Mouse (Mus musculus) heart, adult 18-20 months (tissue): ENCODE data around the gene Zfp697. TPM values are rescaled to one million over a fixed set of nuclear protein-coding genes. Genes with fewer than 3 reads are reported as not detected.

ENCODE experiments used
- DNase-seq, 2 experiments: peaks; one replicate each; pipeline ENCODE4 v3.0.0; 2021 to 2022; ENCODE audit warnings: mixed read lengths in 1 of 2
- long read RNA-seq, 2 experiments: library from polyadenylated mRNA; stranded (forward); transcript quantifications; one replicate each; pipeline ENCODE4 v2.0.0; 2021
- total RNA-seq, 2 experiments: library from RNA; stranded (reverse); gene quantifications; 2 replicates each; pipeline ENCODE4 v1.2.3; 2021

Zfp697 gene
- total RNA-seq = 1 to 10 TPM; 5.9 to 7.3 TPM
- long read RNA-seq, experiment 1, partial matches to known transcripts = 0 of 8 reads
- long read RNA-seq, experiment 1, other reads (novel, unspliced or antisense) = 7 of 8 reads
- long read RNA-seq, experiment 2, partial matches to known transcripts = 0 of 1 reads
- long read RNA-seq, experiment 2, other reads (novel, unspliced or antisense) = 1 of 1 reads

DNA sequence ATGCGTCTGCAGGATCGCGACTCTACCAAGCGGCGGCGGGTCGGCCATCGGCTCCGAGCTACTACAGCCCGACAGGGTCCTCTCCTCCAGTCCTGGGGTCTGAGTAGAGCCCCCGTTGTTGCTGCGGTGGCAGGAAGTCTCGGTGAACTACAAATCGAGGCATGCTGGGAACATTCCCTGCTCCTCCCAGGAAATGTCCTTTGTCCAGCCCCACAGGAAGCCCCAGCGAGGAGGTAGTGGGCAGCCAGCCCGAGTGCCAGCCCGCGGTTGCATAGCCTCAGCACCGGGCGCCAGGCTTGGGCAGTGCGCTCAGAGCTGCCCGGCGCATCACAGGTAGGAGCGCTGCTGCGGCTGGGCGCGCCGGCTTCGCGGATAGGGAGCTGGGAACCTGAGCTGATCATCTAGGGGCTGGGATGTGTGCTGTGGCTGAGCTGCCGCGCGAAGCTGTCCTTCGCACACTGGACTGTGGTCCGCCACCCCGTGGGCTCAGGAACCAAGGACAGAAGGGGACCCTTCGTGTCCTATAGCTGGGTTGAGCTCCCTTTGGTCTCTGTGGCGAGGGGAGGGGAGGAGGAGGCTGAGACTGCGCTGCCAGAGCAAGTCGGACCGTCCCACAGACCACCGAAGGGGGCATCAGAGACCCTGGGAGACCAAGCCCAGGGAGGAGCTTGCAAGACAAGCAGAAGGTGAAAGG, at the start of gene Zfp697:
TSS of gene Zfp697 (plus strand) at position 216 of the 694 bp plus-strand sequence.
- peak; percentile 87 for DNase-seq

DNA sequence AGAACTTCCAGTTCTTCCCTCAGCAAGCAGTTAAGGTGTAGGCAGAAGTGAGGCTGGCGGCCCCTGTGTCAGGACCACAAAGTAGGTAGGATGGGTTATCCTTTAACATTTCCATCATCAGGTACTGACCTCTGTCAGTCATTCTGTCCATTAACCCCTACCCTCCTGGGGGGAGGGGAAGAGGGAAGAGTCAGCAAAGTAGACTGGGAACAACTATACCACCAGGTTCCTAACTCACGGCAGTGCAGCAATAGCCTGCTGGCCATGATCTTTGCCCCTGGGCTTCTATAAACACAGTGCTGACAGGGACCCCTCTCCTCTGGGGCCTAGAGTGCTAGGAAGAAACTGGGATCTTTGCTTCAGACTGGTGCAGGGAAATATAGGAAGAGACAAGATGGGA, 48.3 kb upstream of the Zfp697 start:
- no peak for DNase-seq

DNA sequence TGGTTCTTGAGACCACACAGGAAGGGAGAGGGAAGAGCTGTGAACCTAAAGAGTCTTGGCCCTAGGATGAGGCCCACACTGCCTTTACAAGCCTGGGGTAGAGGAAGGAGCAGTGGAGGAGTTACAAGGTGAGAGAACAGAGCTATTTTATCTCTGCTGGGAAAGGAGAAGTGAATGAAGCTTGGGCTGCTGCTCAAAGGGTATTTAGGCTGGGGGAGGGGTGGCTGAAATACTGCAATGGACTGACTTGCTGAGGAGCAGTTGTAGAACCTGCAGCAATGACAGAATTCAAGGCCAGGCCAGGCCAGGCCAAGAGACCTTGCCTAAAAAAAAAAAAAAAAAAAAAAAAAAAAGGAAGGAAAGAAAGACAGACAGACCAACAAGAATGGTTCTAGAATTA, 46.9 kb upstream of the Zfp697 start:
- DNase-seq = no peak

DNA sequence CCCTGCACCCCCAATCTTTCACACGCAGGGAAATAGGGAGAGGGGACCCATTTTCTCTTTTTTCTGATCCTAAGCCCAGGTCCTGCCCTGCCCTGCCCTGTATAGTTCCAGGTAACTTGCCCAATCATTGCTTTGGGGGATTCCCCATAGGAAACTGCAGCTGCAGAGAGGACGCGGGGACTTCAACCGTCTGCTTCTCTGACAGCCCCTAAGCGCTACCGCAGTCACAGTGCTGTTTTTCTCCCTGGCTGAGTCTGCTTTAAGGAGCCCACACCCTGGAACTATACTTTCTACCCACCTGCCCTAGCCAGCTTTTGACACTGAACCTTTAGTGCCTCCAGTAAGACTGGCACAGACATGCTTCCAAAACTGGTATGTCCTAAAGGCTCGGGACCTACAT, 46.4 kb upstream of the Zfp697 start:
- no peak for DNase-seq

DNA sequence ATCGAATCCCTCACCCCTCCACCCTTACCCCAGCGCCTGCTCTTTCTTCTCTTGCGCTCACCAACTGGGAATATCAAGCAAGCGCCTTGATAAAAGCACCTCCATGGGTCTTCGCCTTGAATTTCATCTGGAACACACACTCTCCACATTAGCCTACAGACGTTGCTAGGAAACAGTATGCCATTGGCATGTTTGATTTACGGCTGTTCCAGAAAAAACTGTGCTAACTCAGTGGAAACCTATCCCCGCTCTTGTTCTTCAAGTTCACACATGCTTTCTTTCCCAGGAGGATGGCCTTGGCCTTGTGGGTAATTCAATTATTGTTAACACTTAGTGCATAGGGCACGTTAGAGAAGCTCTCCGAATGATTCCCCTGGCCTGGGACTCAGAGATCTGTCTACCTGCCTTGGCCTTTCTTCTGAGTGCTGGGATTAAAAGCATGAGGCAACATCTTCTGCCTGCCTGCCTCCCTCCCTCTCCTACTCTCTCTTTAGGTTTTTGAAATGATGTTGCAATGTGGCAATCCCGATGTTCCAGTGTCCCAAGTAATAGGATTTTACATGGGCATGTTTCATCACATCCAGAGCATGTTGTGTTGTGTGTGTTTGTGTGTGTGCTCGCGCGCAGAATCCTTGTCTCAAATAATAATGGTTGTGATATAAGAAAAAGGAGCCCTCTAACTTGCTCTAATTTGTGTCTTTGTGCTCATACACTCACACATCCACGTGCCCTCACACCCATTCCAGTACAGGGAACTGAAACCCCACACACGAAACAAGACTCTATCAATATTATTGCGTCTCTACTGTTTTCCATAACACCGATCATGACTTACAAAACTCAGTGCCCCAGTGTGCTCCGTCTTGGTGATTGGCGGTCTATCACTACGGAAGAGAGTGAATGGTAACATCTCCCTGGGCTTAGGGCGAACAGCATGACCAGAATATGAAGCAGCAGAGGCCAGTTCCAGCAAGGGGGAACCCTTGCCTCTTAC, 45.3 kb upstream of the Zfp697 start:
- no peak for DNase-seq

DNA sequence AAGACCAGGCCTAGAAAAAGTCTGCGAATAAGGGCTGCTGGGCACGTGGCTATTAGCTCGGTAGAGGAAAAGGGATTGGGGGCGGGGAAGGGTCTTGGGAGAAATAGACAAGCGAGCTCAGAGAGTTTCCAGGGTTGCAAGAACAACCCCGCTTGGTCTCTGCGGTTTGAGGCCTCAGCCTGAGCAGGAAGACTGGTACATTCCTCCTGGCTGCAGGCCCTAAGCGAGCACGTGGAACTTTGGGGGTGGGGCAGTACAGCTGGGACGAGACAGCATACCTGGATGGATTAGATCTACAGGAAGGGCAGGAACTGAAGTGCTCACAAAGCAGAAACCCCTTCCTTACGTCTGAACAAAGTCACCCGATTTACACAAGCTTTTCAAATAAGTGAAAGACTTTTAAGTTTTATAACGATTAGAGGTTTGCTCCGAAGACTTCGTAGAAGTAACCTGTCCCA, 43.6 kb upstream of the Zfp697 start:
- DNase-seq = peak; percentile 56 to 64

DNA sequence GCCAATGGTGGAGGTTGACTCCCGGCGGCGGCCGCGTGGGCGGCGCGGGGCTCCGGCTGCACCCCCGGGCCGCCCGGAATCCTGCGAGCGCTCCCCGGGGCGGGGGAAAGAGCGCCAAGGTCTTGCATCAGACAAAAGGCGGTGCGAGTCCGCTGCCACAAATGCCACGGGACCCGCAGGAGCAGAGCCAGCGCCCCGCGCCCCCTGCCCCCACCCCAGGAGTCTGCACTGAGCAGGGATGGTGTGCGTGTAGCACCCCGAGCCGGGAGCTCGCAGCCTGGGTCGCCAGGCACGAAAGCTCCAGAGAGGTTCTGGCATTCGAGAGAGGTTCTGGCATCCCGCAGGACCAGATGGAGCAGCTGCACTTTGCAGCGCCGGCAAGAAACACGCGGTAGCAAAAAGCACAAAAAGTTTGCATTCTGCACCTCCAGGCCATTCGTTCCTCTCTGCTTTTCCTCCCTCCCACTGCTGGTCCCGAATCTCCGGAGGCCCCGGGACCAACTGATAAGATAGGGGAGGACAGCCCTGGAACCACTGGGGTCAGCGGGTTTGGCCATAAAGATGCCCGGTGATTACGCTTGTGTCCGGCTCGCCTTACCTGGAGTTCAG, 43.1 kb upstream of the Zfp697 start:
- DNase-seq = peak; percentile 52 to 69

DNA sequence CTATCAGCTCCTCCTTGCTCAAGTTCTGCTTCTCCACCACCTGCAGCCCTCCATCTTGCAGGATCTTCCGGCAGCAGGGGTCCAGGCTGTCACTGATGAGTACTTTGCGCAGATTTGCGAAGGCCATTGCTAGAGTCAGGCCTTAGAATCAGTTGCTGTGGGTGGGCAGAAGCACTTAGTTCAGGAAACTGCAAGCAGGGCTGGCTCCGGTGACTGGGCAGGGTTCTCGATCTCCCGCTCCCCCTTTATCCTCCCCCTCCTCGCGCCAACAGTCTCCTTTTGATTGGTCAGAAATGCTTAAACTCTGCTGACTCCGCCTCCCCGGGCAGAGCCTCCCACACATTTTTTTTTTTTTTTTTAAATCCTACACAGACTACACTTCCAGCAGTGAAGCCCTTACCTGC, 42.6 kb upstream of the Zfp697 start, which contains the start of gene Phgdh:
TSS of gene Phgdh (minus strand) at position 285 of the 404 bp plus-strand sequence.
- DNase-seq = peak; percentile 55 to 70

DNA sequence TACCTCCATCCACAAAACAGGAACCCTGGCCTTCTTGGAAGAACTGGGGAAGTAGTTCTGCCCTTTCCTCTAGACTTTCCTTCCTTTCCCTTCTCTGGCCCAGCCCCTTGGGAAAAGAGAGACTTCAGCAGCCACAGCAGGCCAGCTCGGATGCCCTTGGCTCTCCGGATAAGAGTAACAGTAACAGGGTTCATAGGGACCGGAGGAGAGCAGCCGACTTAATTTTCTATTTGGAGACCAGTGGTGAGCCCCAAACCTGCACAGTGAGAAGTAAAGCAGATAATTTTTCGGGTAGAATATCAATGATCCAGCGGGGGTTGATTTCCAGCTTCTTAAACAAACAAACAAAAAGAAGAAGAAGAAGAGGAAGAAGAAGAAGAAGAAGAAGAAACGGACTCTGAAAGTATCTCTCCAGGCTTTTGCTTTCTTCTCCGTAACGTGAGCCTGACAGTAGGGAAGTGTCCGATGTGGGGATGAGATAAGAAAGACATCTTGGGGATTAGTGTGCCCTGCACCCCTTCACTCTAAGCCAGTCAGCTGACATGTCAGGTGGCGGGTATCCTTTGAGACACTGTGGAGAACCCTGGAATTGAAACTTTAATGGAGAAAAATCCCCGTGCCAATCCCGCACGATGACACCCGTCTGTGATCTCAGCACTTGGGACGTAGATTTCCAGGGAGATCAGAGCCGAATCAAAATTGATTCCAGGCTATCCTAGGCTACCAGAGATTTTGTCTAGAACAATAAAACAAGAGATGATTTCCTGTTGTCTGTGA, 41.3 kb upstream of the Zfp697 start:
- DNase-seq = no peak

DNA sequence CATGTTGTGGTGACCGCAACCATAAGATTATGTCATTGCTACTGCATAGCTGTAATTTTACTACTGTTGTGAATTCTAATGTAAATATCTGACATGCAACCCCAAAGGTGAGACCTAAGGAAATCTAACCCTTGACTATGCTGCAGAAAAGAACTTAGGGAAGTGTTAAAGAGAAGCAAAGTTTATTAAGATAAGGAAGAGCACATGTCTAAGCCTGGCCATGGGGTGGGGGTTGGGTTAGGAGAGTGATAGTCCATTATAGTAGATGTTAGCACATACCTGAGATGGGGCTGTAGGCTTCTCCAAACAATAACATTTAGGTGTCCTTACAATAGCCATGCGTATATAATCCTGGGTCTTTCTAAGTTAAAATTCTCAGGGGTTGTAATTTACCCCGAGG, 39.0 kb upstream of the Zfp697 start:
- no peak for DNase-seq

DNA sequence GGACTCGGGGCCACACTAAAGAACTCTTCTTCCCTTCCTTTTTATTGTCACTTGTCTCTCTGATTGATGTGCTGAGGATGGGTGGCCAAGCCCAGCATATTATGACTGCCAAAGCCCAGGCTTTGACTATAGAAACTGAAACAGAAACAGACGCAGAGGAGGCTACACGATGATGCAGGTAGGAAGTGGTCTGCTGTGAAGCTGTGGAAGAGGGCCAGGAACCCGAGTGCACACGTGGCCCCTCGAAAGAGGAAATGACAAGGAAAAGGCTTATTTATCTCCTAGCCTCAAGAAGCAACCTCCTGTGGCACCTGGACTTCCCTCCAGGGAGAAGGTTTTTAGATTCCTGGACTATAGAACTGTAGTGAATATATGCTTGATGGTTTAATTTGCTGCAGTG, 34.2 kb upstream of the Zfp697 start:
- DNase-seq = peak in 1 of 2 experiments; percentile 7

DNA sequence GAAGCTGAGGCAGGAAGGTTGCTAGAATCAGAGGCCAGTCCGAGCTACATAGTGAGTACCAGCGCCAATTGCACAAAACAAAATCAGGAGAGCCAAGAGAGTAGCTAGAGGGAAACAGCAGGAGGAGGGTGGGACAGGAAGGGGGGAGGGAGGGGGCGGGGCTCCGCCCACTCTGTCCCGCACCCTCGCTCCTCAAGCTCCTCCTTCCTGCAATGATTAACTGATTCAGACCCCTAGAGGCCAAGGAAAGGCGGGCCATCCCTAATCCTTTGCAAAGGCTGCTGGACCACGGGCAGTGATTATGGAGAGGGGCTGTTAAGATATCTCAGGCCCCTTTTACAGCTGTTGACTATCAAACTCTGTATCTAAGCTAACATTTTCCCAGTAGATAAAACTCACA, 33.6 kb upstream of the Zfp697 start:
- no peak for DNase-seq

DNA sequence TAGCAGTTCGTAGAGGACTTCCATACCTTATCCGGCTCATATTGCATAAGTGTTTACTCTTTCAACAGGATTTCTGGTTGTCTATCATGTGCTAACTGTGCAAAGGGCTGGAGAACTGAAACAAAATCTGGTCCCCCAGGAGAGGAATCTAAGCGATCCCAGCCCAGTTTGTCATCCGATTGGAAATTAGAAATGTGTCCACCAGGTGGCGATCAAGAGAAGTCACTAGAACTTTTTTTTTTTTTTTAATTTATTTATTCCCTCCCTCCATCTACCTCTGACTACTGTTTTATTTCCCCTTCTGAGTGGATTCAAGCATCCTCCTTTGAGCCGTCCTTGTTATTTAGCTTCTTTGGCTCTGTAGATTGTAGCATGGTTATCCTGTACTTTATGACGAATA, 28.4 kb upstream of the Zfp697 start:
- DNase-seq = peak; percentile 62 to 89

DNA sequence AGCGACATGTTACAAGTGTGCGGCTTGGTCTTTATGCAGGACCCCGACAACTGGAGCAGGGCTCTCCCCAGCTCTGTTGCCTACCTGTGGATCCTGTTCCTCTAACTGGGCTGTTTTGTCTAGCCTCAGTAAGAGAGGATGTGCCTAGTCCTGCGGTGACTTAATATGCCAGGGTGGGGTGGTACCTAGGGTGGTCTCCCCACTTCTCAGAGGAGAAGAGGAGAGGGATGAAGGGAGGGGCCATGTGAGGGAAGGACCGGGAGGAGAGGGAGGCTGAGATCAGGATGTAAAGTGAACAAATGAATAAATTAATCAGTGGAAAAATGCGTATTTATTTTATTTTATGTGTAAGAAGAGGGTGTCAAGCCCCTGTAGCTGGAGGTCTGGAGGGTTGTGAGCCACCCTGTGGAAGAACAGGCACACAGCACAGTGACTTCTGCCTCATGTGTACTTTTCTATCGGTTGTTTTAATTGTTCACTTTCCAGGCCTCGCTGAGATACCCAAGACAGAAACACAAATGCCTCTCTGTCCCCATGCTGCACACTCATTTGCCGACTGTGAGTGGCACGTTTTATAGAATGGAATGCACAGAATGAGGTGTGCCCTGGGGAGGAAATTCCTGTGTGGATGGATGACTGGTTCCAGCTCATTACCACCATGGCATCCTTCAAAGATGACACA, 26.8 kb upstream of the Zfp697 start:
- DNase-seq = no peak

DNA sequence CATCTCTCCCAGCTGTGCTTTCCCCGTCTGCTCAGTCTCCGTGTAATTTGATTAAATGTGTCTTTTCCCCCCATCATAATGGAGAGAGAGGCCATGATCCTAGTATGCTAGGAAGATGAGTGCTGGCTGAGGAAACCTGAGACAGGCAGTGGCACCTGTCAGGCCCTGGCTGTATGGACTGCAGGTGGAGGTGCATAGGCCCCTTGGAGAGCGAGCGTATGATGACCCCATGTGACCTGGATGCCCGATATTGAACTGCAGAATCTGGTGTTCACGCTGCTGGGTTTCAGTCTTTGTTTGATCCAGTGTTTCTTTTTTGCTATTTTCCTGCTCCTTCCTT, 26.3 kb upstream of the Zfp697 start:
- DNase-seq = no peak

DNA sequence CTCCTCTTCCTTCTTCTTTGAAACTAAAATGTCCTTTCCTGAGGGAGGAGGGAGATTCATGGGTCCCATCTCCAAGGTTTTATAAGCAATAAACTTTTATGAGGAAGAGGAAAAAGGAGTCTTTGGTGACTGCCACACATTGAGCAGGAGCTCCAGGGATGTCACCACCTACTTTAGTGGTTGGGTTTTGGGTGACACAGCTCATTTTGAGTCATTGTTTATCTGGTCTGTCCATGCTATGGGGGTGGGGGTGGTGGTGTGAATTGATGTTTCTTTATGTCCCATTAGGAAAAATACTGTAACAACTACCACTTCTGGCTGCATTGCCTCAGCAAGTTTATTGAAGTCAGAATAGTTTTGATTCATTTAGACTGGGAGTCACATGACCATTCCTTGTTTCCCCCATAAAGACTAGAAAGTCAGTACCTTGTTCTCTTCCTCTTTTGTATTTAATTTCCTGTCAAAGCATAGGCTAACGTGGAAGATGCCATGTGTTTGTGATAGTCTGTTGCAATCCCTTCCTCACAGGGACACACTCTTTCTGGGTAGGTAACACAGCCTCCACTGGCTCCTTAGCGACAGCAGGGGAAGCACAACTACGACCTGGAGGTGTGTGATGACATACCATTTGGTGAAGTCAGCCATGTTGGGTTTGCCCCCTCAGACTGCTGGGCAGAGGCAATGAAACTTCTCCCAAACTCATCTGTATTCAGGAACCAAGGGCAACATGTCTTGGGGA, 25.5 kb upstream of the Zfp697 start:
- DNase-seq = no peak

DNA sequence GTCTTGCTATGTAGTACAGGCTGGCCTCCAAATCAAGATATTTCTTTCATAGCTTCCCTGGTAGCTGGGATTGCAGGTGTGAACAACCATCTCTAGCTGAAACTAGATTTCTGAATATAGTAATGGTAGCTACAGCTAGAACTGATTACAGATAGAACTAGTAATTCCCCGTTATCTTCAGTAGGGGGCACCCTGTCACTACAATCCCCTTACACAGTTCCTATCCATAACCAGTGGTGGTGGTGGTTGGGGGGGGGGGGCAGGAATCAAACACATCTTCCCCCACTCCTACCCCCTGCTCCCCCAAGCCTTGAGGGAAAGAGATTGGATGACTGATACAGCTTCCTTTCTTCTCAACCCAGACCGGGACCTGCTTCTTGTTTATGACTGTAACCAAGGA, 19.5 kb upstream of the Zfp697 start:
- peak; percentile 51 to 65 for DNase-seq

DNA sequence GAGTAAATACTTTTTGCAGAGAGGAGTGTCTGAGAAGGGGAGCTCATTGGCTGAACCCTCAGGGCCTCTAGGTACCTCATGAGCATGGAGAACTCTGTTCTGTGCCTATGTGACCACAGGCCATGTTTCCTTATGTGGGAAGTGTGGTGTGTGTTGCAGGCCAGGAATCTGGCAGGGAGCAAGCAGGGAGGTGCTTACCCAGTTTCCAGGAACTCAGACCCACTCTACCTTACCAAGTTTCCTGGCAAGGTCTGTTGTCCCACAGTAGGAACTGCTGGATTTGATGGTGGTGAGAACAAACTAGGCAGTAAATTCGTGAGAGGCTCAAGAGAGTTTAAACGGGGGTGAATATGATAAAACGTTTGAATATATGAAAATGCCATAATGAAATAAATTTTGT, 16.2 kb upstream of the Zfp697 start:
- DNase-seq = no peak

DNA sequence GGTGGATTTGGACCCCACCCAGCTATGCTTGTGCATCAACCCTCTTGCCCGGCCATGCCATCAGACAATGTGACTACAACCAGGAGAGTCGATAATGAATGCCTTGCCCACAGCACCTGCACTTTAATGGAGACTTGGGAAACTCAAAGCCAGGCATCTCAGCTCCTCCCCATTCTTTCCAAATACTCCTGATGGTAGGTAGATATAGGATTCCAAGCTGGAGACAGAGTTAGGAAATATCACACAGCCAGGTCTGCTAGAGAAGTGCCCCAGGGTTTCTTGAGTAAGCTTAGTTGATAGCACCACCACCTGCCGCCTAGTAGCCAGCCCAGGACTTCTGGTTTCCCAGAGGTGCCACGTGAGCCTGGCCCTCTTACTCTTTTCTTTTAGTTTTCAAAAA, 15.4 kb upstream of the Zfp697 start:
- no peak for DNase-seq

DNA sequence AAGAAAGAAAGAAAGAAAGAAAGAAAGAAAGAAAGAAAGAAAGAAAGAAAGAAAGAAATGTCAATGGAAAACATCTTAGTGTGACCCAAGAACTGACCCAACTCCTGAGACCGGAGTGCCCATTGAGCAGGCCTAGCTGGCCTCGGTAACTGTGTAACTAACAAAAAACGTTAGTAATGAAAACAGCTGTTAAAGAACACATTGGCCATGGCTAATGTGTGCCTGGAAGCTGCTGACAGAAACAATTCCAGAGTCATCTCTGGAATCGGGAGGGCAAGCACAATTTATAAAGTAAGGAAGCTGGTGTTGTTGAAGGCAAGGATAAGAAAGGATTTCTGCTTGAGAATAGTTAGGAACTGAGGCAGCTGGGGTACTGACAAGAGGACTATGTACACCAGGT, 14.0 kb upstream of the Zfp697 start:
- DNase-seq = peak in 1 of 2 experiments; percentile 27
